Mouse (Mus musculus) embryonic facial prominence, embryonic 14.5 days (tissue): ENCODE results near the gene Nfyc. TPM values are rescaled to one million over a fixed set of nuclear protein-coding genes. Genes with fewer than 3 reads are reported as not detected.

ENCODE experiments used
- ATAC-seq: fragments of 200-750 bp; cut with Nextera tagmentation; 2 replicates; pipeline ENCODE4 v1.8.0; 2017; ENCODE audit warnings: low read depth, moderate number of reproducible peaks, moderate TSS enrichment
- DNase-seq: peaks from one replicate; pipeline ENCODE4 v3.0.0-alpha.2; 2015; ENCODE audit warnings: low spot score
- H3K27ac ChIP-seq: fragments of 300-500 bp; sonication (generic); replicated peaks from 2 replicates; pipeline ENCODE4 v1.5.1; 2014; ENCODE audit warnings: low read depth, mild to moderate bottlenecking, low read length, moderate library complexity
- H3K27me3 ChIP-seq: fragments of 300-500 bp; sonication (generic); replicated peaks from 2 replicates; pipeline ENCODE4 v1.6.1; 2014; ENCODE audit warnings: low read length; ENCODE audit not compliant: control insufficient read depth, insufficient read depth
- H3K36me3 ChIP-seq: fragments of 300-500 bp; sonication (generic); 2 replicates; pipeline ENCODE4 v1.6.1; 2014; ENCODE audit warnings: low read length, mixed read lengths; ENCODE audit not compliant: control insufficient read depth, insufficient read depth
- H3K4me1 ChIP-seq: fragments of 300-500 bp; sonication (generic); 2 replicates; pipeline ENCODE4 v1.6.1; 2014; ENCODE audit warnings: antibody characterized with exemption, low read length; ENCODE audit not compliant: control insufficient read depth, insufficient read depth
- H3K4me2 ChIP-seq: fragments of 300-500 bp; sonication (generic); 2 replicates; pipeline ENCODE4 v1.6.1; 2014; ENCODE audit warnings: low read depth, mild to moderate bottlenecking, low read length, moderate library complexity, mixed read lengths
- H3K4me3 ChIP-seq: fragments of 300-500 bp; sonication (generic); 2 replicates; pipeline ENCODE4 v1.5.1; 2014; ENCODE audit warnings: low read depth, mild to moderate bottlenecking, low read length
- H3K9ac ChIP-seq: fragments of 300-500 bp; sonication (generic); 2 replicates; pipeline ENCODE4 v1.6.1; 2014; ENCODE audit warnings: low read depth, mild to moderate bottlenecking, low read length, moderate library complexity, mixed read lengths
- H3K9me3 ChIP-seq: fragments of 300-500 bp; sonication (generic); 2 replicates; pipeline ENCODE4 v1.6.1; 2016; ENCODE audit warnings: low read length; ENCODE audit not compliant: control insufficient read depth
- WGBS: fragments of 180-500 bp; shearing (Covaris S2); extraction: QIAGEN DNeasy Blood & Tissue Kit; methylation state at CpG from one replicate; pipeline ENCODE4 v1.1.7; 2014; 5-methylcytosine and 5-hydroxymethylcytosine counted together
- polyA plus RNA-seq: library from polyadenylated mRNA; unstranded; fragments of >200 nt; fragmentation: Nextera tagmentation; extraction: Ambion mirVana; gene quantifications from 2 replicates; pipeline ENCODE4 v1.2.1, GENCODE M21; 2014

Nfyc gene
- polyA plus RNA-seq, 1 experiment from 2014 or later: 90.5 TPM

- no peaks in the 10 kb centered on the region for H3K27me3 ChIP-seq
- 0 out of 2 replicates have a peak, but pooled peaks cover 9% of the 10 kb centered on the region for H3K4me1 ChIP-seq
- 0 out of 2 replicates have a peak, but pooled peaks cover 3% of the 10 kb centered on the region for H3K36me3 ChIP-seq
- no peaks in the 10 kb centered on the region for H3K9me3 ChIP-seq
- 19% methylated on average over 2 of the region's 2 CpGs for WGBS
- H3K4me2 ChIP-seq: no peak overlapping the region
- ATAC-seq (no peak), DNase-seq (no peak)
- no peak overlapping the region for H3K27ac ChIP-seq
- H3K9ac ChIP-seq: no peak overlapping the region
- no peak overlapping the region for H3K4me3 ChIP-seq
Measured at GRCm38 (mm10) chr4:120801446-120801845, 29.9 kb downstream of the Nfyc start.

DNA sequence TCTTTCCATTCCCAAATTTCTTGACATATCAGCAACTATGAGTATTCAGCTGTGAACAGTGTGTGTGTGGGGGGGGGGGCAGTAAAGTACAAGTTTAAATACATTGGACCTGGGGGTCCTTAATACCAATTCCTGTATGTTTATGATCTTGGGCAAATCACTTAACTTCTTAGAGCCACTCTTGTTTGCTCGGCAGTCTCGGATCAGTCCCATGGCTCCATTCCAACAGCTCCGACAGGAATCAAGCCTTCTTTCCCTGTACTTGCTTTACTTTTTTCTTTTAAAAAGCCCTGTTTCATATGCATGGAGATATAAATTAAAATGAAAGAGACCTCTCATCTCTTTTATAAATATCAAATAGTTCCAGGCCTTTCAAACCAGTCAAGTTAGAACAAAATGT is 30.7 kb downstream of the Nfyc start:
- peak; percentile 29 for DNase-seq
- Histone ChIP-seq H3K4me2 (no peak overlapping the region), H3K27ac (0 out of 2 replicates have a peak overlapping the region, but pooled peaks have one; percentile 15), H3K36me3 (0 out of 2 replicates have a peak, but pooled peaks cover 3% of the 10 kb centered on the region), H3K4me3 (no peak overlapping the region), H3K4me1 (0 out of 2 replicates have a peak, but pooled peaks cover 9% of the 10 kb centered on the region), H3K27me3 (no peaks in the 10 kb centered on the region), H3K9me3 (no peaks in the 10 kb centered on the region), H3K9ac (no peak overlapping the region)
- no peak for ATAC-seq
- WGBS: 27% methylated on average over 3 of the region's 3 CpGs

GRCm38 (mm10) chr4:120799680-120800166 is 31.6 kb downstream of the Nfyc start:
- WGBS: 46% methylated on average over 2 of the region's 2 CpGs
- no peaks in the 10 kb centered on the region for H3K9me3 ChIP-seq
- DNase-seq (peak; percentile 59), ATAC-seq (peak; percentile 47; the same call in 1 of the 2 replicates)
- H3K27ac ChIP-seq: no peak overlapping the region
- no peaks in the 10 kb centered on the region for H3K27me3 ChIP-seq
- H3K4me1 ChIP-seq: 0 out of 2 replicates have a peak, but pooled peaks cover 9% of the 10 kb centered on the region
- 0 out of 2 replicates have a peak, but pooled peaks cover 2% of the 10 kb centered on the region for H3K36me3 ChIP-seq
- H3K9ac ChIP-seq: no peak overlapping the region
- no peak overlapping the region for H3K4me3 ChIP-seq
- no peak overlapping the region for H3K4me2 ChIP-seq

GRCm38 (mm10) chr4:120797985-120798725 is 33.2 kb downstream of the Nfyc start:
- DNase-seq (no peak), ATAC-seq (no peak)
- Histone ChIP-seq H3K4me2 (no peak overlapping the region), H3K9ac (no peak overlapping the region), H3K27ac (no peak overlapping the region), H3K36me3 (no peaks in the 10 kb centered on the region), H3K27me3 (no peaks in the 10 kb centered on the region), H3K9me3 (no peaks in the 10 kb centered on the region), H3K4me1 (0 out of 2 replicates have a peak, but pooled peaks cover 9% of the 10 kb centered on the region), H3K4me3 (no peak overlapping the region)
- WGBS: 90% methylated on average over 4 of the region's 5 CpGs

DNA sequence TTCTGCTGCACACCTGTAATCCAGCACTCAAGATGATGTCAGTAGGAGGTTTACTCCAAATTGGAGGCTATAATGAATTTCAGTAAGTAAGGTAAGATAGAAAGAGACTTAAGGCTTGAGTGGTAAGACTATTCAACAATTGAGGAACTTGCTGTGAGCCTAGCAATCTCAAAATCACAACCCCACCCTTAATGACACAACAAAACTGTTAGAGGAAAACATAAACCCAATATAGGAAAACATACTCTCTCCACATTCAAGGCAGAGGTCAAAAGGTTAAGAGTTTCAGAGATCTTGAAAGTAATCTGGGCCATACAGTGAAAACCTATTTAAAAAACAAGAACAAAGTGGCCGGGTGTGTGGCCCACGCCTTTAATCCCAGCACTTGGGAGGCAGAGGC is 34.7 kb downstream of the Nfyc start:
- no peaks in the 10 kb centered on the region for H3K36me3 ChIP-seq
- no peak overlapping the region for H3K4me2 ChIP-seq
- ATAC-seq (no peak), DNase-seq (no peak)
- H3K27me3 ChIP-seq: no peaks in the 10 kb centered on the region
- 77% methylated on average over 2 of the region's 2 CpGs for WGBS
- no peak overlapping the region for H3K4me3 ChIP-seq
- no peaks in the 10 kb centered on the region for H3K9me3 ChIP-seq
- no peak overlapping the region for H3K27ac ChIP-seq
- no peak overlapping the region for H3K9ac ChIP-seq
- H3K4me1 ChIP-seq: 0 out of 2 replicates have a peak, but pooled peaks cover 9% of the 10 kb centered on the region

DNA sequence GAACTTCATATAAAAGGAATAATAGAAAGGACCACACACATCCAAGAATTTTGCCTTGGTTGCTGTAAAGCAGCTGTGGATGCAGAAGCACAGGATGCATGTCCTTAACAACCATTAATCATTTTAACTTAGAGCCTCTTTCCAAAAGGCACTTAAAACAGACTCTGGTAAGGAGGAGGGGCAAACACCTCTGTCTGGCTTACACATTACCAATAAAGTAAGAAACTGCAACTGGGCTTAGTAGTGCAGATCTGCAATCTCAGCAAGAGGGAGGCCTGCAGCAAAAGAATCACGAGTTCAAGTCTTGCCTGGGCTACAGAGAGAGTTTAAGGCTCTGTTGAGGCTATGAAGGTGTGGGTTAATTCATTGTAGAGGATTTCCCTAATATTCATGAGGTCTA is 35.7 kb downstream of the Nfyc start:
- no peaks in the 10 kb centered on the region for H3K9me3 ChIP-seq
- ATAC-seq (no peak), DNase-seq (no peak)
- no peak overlapping the region for H3K9ac ChIP-seq
- 0 out of 2 replicates have a peak, but pooled peaks cover 2% of the 10 kb centered on the region for H3K36me3 ChIP-seq
- no peaks in the 10 kb centered on the region for H3K27me3 ChIP-seq
- WGBS: 79% methylated on average over 1 of the region's 1 CpGs
- H3K4me2 ChIP-seq: no peak overlapping the region
- no peak overlapping the region for H3K4me3 ChIP-seq
- H3K27ac ChIP-seq: no peak overlapping the region
- H3K4me1 ChIP-seq: 0 out of 2 replicates have a peak, but pooled peaks cover 9% of the 10 kb centered on the region

- Histone ChIP-seq H3K4me3 (no peak overlapping the region), H3K4me2 (no peak overlapping the region), H3K36me3 (peaks cover 29% of the 10 kb centered on the region), H3K27me3 (no peaks in the 10 kb centered on the region), H3K9me3 (no peaks in the 10 kb centered on the region), H3K9ac (no peak overlapping the region), H3K27ac (no peak overlapping the region), H3K4me1 (no peaks in the 10 kb centered on the region)
- ATAC-seq (peak; percentile 67; the same call in 1 of the 2 replicates), DNase-seq (peak; percentile 26)
- 67% methylated on average over 2 of the region's 2 CpGs for WGBS
Measured at GRCm38 (mm10) chr4:120792918-120793317, 38.5 kb downstream of the Nfyc start.

DNA sequence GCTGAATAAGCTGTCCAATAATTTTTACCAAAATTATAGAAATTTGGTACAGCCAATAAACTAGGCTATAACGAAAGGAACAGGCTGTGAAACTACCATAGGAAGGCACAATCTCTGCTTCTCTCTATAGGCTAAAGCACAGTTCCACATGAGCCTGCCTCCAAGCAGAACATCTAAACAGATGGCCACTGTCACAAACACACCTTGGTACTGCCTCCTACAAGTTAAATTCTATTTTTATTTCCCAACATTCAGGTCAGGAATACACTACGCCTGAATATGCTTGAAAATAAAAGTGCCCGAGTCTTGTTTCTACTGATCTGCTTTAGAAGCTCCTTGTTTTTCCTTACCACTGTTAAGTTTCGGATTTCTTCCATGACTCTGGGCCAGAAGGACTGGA is 41.3 kb downstream of the Nfyc start:
- H3K4me3 ChIP-seq: no peak overlapping the region
- ATAC-seq (no peak), DNase-seq (no peak)
- no peak overlapping the region for H3K27ac ChIP-seq
- WGBS: 82% methylated on average over 4 of the region's 4 CpGs
- no peaks in the 10 kb centered on the region for H3K27me3 ChIP-seq
- peaks cover 57% of the 10 kb centered on the region for H3K36me3 ChIP-seq
- no peaks in the 10 kb centered on the region for H3K4me1 ChIP-seq
- H3K4me2 ChIP-seq: no peak overlapping the region
- H3K9me3 ChIP-seq: no peaks in the 10 kb centered on the region
- H3K9ac ChIP-seq: no peak overlapping the region
